Mouse (Mus musculus): ENCODE measurements around the gene Tgif1. TPM values are rescaled to one million over a fixed set of nuclear protein-coding genes. Genes with fewer than 3 reads are reported as not detected.
A peak's percentile ranks its signal among the peaks of the same experiment; 100 is the strongest.

The Tgif1 gene
- polyA plus RNA-seq, 1 experiment: 3.5 TPM

GRCm38 (mm10) chr17:70795196-70795595, 58.1 kb downstream of the Tgif1 start:
- H3K4me1 ChIP-seq (ENCODE audit: control insufficient read depth, insufficient read depth, low read length): peaks cover 6% of the 10 kb centered on the region
- H3K27me3 ChIP-seq (ENCODE audit: control insufficient read depth, insufficient read depth, low read length): no peaks in the 10 kb centered on the region
- no peak overlapping the region for H3K4me3 ChIP-seq (replicated peaks; ENCODE audit: insufficient read depth, low read depth, low read length)
- TF ChIP-seq POLR2A (IDR thresholded peaks at IDR 0.05; ENCODE audit: borderline replicate concordance, insufficient read depth, low read length): no peak
- TF ChIP-seq CTCF (IDR thresholded peaks at IDR 0.05; ENCODE audit: borderline replicate concordance, insufficient read depth, low read depth, low read length): no peak
- 80% methylated on average over 4 of the region's 4 CpGs for WGBS
- H3K27ac ChIP-seq (ENCODE audit: insufficient read depth, low read length): no peak overlapping the region
- no peak for DNase-seq

DNA sequence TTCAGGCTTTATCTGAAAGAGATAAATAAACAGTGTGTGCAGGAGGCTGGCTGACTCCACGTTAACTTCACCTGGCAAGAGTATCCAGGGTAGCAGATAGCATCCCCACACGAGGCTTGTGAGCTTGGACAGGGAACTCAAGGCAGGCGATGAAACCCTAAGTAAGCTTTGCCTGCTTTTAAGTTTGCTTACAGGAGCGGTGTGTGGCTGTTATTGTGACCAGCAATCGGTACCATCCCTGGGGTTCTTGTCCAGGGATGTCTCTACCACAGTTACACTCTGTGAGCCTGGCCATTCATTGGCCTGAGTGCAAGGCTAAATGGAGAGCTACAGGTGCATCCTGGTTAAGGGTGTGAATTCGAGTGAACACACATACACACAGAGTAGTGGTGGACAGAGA, 58.6 kb downstream of the Tgif1 start:
- DNase-seq: no peak
- Histone ChIP-seq H3K4me3 (replicated peaks; ENCODE audit: insufficient read depth, low read depth, low read length) (no peak overlapping the region), H3K27me3 (ENCODE audit: control insufficient read depth, insufficient read depth, low read length) (no peaks in the 10 kb centered on the region), H3K27ac (ENCODE audit: insufficient read depth, low read length) (no peak overlapping the region), H3K4me1 (ENCODE audit: control insufficient read depth, insufficient read depth, low read length) (peaks cover 6% of the 10 kb centered on the region)
- 31% methylated on average over 6 of the region's 6 CpGs for WGBS
- TF ChIP-seq POLR2A (IDR thresholded peaks at IDR 0.05; ENCODE audit: borderline replicate concordance, insufficient read depth, low read length): no peak
- TF ChIP-seq CTCF (IDR thresholded peaks at IDR 0.05; ENCODE audit: borderline replicate concordance, insufficient read depth, low read depth, low read length): no peak

- peak in 1 of 2 experiments; percentile 18 for DNase-seq
- WGBS: 19% methylated on average over 7 of the region's 7 CpGs
- Histone ChIP-seq H3K27ac (ENCODE audit: insufficient read depth, low read length) (no peak overlapping the region), H3K4me1 (ENCODE audit: control insufficient read depth, insufficient read depth, low read length) (peaks cover 6% of the 10 kb centered on the region), H3K4me3 (replicated peaks; ENCODE audit: insufficient read depth, low read depth, low read length) (no peak overlapping the region), H3K27me3 (ENCODE audit: control insufficient read depth, insufficient read depth, low read length) (no peaks in the 10 kb centered on the region)
- TF ChIP-seq POLR2A (IDR thresholded peaks at IDR 0.05; ENCODE audit: borderline replicate concordance, insufficient read depth, low read length): no peak
- no peak for TF ChIP-seq CTCF (IDR thresholded peaks at IDR 0.05; ENCODE audit: borderline replicate concordance, insufficient read depth, low read depth, low read length)
These were observed 59.1 kb downstream of the Tgif1 start for GRCm38 (mm10) chr17:70794291-70794690.

Other genes with a start within 250 kb of the Tgif1 start
- 1.6 and 2.4 TPM in 2 replicates for gene Myom1, start 149.1 kb upstream of the Tgif1 start, polyA plus RNA-seq (2012; rRNA removed)
- 47.4 and 47.9 TPM in 2 replicates for gene Myl12a, start 149.3 kb upstream of the Tgif1 start, polyA plus RNA-seq (2012; rRNA removed)